Mouse (Mus musculus): Measurements from ENCODE around the gene Slc44a5. TPM values are rescaled to one million over a fixed set of nuclear protein-coding genes. Genes with fewer than 3 reads are reported as not detected.

The Slc44a5 gene
- polyA plus RNA-seq, 1 experiment = 0.12 TPM

DNA sequence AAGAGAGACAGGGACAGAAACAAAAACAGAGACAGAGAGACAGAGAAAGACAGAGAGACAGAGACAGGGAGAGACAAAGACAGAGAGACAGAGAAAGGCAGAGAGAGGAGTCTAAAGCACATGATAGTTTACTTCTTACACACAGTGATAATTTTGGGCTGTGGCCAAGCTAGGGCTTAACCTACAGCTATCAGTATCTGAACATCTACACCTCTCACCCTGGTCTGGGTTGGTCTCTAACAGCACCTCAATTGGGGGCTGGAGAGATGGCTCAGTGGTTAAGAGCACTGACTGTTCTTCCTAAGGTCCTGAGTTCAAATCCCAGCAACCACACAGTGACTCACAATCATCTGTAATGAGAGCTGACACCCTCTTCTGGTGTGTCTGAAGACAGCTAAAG, 325.3 kb downstream of the Slc44a5 start:
- no peak for DNase-seq (ENCODE audit: low spot score)

GRCm38 (mm10) chr3:154300006-154300405, 326.8 kb downstream of the Slc44a5 start:
- DNase-seq (ENCODE audit: low spot score) = no peak

DNA sequence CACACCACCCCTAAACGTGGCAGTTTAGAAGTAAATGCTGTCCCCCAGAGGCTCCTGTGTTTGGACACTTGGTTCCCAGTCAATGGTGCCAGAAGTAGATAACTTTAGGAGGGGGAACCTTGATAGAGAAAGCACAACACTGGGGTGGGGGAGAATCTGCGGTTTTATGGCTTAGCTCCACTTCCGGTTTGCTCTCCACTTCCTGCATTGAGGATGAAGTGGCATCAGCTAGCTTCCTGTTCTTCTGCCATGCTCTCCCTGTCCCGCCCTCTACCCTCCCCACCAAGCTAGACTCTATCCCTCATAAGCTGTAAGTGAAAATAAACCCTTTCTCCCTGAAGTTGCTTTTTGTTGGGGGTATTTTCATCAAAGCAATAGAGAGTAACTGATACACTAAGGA, 327.9 kb downstream of the Slc44a5 start:
- no peak for DNase-seq (ENCODE audit: low spot score)

- no peak for DNase-seq (ENCODE audit: low spot score)
Measured at GRCm38 (mm10) chr3:154305163-154305884, 332.1 kb downstream of the Slc44a5 start.

GRCm38 (mm10) chr3:154317651-154318248, 344.5 kb downstream of the Slc44a5 start:
- DNase-seq (ENCODE audit: low spot score) = no peak

Other genes starting within 250 kb of the Slc44a5 start
- gene St6galnac3, start 248.3 kb upstream of the Slc44a5 start, polyA plus RNA-seq (2012; rRNA removed) = 2.9 and 4.3 TPM in 2 replicates
- 0.11 TPM in 1 of 2 replicates, not detected in the other for gene Asb17, start 129.2 kb upstream of the Slc44a5 start, polyA plus RNA-seq (2012; rRNA removed)
- gene Msh4, start 67.3 kb upstream of the Slc44a5 start, polyA plus RNA-seq (2012; rRNA removed) = 0.03 TPM in 1 of 2 replicates, not detected in the other
- gene Rabggtb, start 60.4 kb upstream of the Slc44a5 start, polyA plus RNA-seq (2012; rRNA removed) = 60.8 and 74.4 TPM in 2 replicates
- gene Acadm, start 28.8 kb upstream of the Slc44a5 start, polyA plus RNA-seq (2012; rRNA removed) = 109 and 111 TPM in 2 replicates

All from urinary bladder, adult 2 months (tissue).